Mouse (Mus musculus) hindbrain, embryonic 14.5 days (tissue): ENCODE data around the gene Wap. TPM values are rescaled to one million over a fixed set of nuclear protein-coding genes. Genes with fewer than 3 reads are reported as not detected.

Experiments
- ATAC-seq: fragments of 200-750 bp; cut with Nextera tagmentation; 2 replicates; pipeline ENCODE4 v1.8.0; 2017; ENCODE audit warnings: moderate number of reproducible peaks, mild to moderate bottlenecking, moderate TSS enrichment, moderate library complexity; ENCODE audit not compliant: low FRiP score
- DNase-seq: peaks from one replicate; pipeline ENCODE4 v3.0.0-alpha.2; 2015; ENCODE audit warnings: low spot score
- H3K27ac ChIP-seq: fragments of 300-500 bp; sonication (generic); 2 replicates; pipeline ENCODE4 v1.5.1; 2014; ENCODE audit warnings: mild to moderate bottlenecking, moderate library complexity
- H3K27me3 ChIP-seq: fragments of 300-500 bp; sonication (generic); 2 replicates; pipeline ENCODE4 v1.6.1; 2014; ENCODE audit warnings: mild to moderate bottlenecking, low read length, mixed read lengths; ENCODE audit not compliant: control insufficient read depth, insufficient read depth
- H3K36me3 ChIP-seq: fragments of 300-500 bp; sonication (generic); replicated peaks from 2 replicates; pipeline ENCODE4 v1.6.1; 2014; ENCODE audit not compliant: control insufficient read depth, insufficient read depth
- H3K4me1 ChIP-seq: fragments of 300-500 bp; sonication (generic); replicated peaks from 2 replicates; pipeline ENCODE4 v1.6.1; 2014; ENCODE audit warnings: antibody characterized with exemption, low read length, mixed read lengths; ENCODE audit not compliant: control insufficient read depth, insufficient read depth
- H3K4me2 ChIP-seq: fragments of 300-500 bp; sonication (generic); replicated peaks from 2 replicates; pipeline ENCODE4 v1.6.1; 2014; ENCODE audit warnings: mild to moderate bottlenecking, moderate library complexity
- H3K4me3 ChIP-seq: fragments of 300-500 bp; sonication (generic); replicated peaks from 2 replicates; pipeline ENCODE4 v1.5.1; 2014; ENCODE audit warnings: mild to moderate bottlenecking, low read length
- H3K9ac ChIP-seq: fragments of 300-500 bp; sonication (generic); 2 replicates; pipeline ENCODE4 v1.6.1; 2014
- H3K9me3 ChIP-seq: fragments of 300-500 bp; sonication (generic); 2 replicates; pipeline ENCODE4 v1.6.1; 2016; ENCODE audit warnings: low read length; ENCODE audit not compliant: control insufficient read depth
- WGBS: fragments of 180-500 bp; shearing (Covaris S2); extraction: QIAGEN DNeasy Blood & Tissue Kit; methylation state at CpG from one replicate; pipeline ENCODE4 v1.1.7; 2014; 5-methylcytosine and 5-hydroxymethylcytosine counted together
- polyA plus RNA-seq: library from polyadenylated mRNA; unstranded; fragments of >200 nt; fragmentation: Nextera tagmentation; extraction: Ambion mirVana; gene quantifications from 2 replicates; pipeline ENCODE4 v1.2.1, GENCODE M21; 2014

The Wap gene
- polyA plus RNA-seq, 1 experiment from 2014 or later: not detected

GRCm38 (mm10) chr11:6644566-6644965 lies 6.1 kb upstream of the Wap start:
- H3K36me3 ChIP-seq: no peaks in the 10 kb centered on the region
- H3K9me3 ChIP-seq: no peaks in the 10 kb centered on the region
- H3K4me3 ChIP-seq: no peak overlapping the region
- H3K4me1 ChIP-seq: no peaks in the 10 kb centered on the region
- H3K27ac ChIP-seq: no peak overlapping the region
- DNase-seq (no peak), ATAC-seq (peak; percentile 40; the same call in 1 of the 2 replicates)
- H3K9ac ChIP-seq: no peak overlapping the region
- 66% methylated on average over 6 of the region's 6 CpGs for WGBS
- H3K4me2 ChIP-seq: no peak overlapping the region
- no peaks in the 10 kb centered on the region for H3K27me3 ChIP-seq

- Histone ChIP-seq H3K9ac (no peak overlapping the region), H3K27ac (no peak overlapping the region), H3K27me3 (no peaks in the 10 kb centered on the region), H3K4me2 (no peak overlapping the region), H3K4me1 (no peaks in the 10 kb centered on the region), H3K4me3 (no peak overlapping the region), H3K36me3 (no peaks in the 10 kb centered on the region), H3K9me3 (no peaks in the 10 kb centered on the region)
- DNase-seq: no peak
- 74% methylated on average over 6 of the region's 6 CpGs for WGBS
- no peak for ATAC-seq
Observed at GRCm38 (mm10) chr11:6639072-6639471, 635 bp upstream of the Wap start.

- no peaks in the 10 kb centered on the region for H3K4me1 ChIP-seq
- WGBS: 75% methylated on average over 8 of the region's 8 CpGs
- no peaks in the 10 kb centered on the region for H3K9me3 ChIP-seq
- H3K27ac ChIP-seq: no peak overlapping the region
- no peaks in the 10 kb centered on the region for H3K36me3 ChIP-seq
- DNase-seq (no peak), ATAC-seq (no peak; the same call in 1 of the 2 replicates)
- H3K4me2 ChIP-seq: no peak overlapping the region
- H3K27me3 ChIP-seq: no peaks in the 10 kb centered on the region
- no peak overlapping the region for H3K9ac ChIP-seq
- no peak overlapping the region for H3K4me3 ChIP-seq
Observed at GRCm38 (mm10) chr11:6636150-6636549, 2.3 kb downstream of the Wap start.

GRCm38 (mm10) chr11:6629655-6630054 lies 8.8 kb downstream of the Wap start:
- Histone ChIP-seq H3K36me3 (no peaks in the 10 kb centered on the region), H3K9ac (no peak overlapping the region), H3K4me1 (peaks cover 14% of the 10 kb centered on the region), H3K27me3 (no peaks in the 10 kb centered on the region), H3K4me3 (no peak overlapping the region), H3K9me3 (no peaks in the 10 kb centered on the region), H3K4me2 (no peak overlapping the region), H3K27ac (no peak overlapping the region)
- ATAC-seq: no peak
- peak; percentile 31 for DNase-seq

GRCm38 (mm10) chr11:6628568-6628967 lies 9.9 kb downstream of the Wap start:
- ATAC-seq: no peak
- H3K9ac ChIP-seq: no peak overlapping the region
- H3K27ac ChIP-seq: no peak overlapping the region
- no peak overlapping the region for H3K4me3 ChIP-seq
- no peak overlapping the region for H3K4me2 ChIP-seq
- H3K9me3 ChIP-seq: no peaks in the 10 kb centered on the region
- peaks cover 10% of the 10 kb centered on the region for H3K36me3 ChIP-seq
- DNase-seq: no peak
- peaks cover 22% of the 10 kb centered on the region for H3K4me1 ChIP-seq
- H3K27me3 ChIP-seq: no peaks in the 10 kb centered on the region
- 15% methylated on average over 4 of the region's 4 CpGs for WGBS

GRCm38 (mm10) chr11:6627731-6628130 lies 10.7 kb downstream of the Wap start:
- H3K4me2 ChIP-seq: no peak overlapping the region
- peaks cover 29% of the 10 kb centered on the region for H3K4me1 ChIP-seq
- H3K27ac ChIP-seq: no peak overlapping the region
- H3K9ac ChIP-seq: no peak overlapping the region
- peaks cover 18% of the 10 kb centered on the region for H3K36me3 ChIP-seq
- DNase-seq (no peak), ATAC-seq (no peak)
- 92% methylated on average over 4 of the region's 4 CpGs for WGBS
- H3K27me3 ChIP-seq: no peaks in the 10 kb centered on the region
- no peaks in the 10 kb centered on the region for H3K9me3 ChIP-seq
- H3K4me3 ChIP-seq: no peak overlapping the region

- DNase-seq: no peak
- H3K9me3 ChIP-seq: no peaks in the 10 kb centered on the region
- peaks cover 29% of the 10 kb centered on the region for H3K4me1 ChIP-seq
- peak overlapping the region; percentile 71 for H3K9ac ChIP-seq
- peak overlapping the region; percentile 70 for H3K4me3 ChIP-seq
- peak; percentile 11; the same call in 1 of the 2 replicates for ATAC-seq
- H3K27ac ChIP-seq: peak overlapping the region; percentile 87
- no peaks in the 10 kb centered on the region for H3K27me3 ChIP-seq
- peak overlapping the region; percentile 93 for H3K4me2 ChIP-seq
- H3K36me3 ChIP-seq: peaks cover 32% of the 10 kb centered on the region
- 16% methylated on average over 16 of the region's 16 CpGs for WGBS
Observed at GRCm38 (mm10) chr11:6626388-6626772, 12.1 kb downstream of the Wap start.

GRCm38 (mm10) chr11:6625478-6626387 lies 12.7 kb downstream of the Wap start, which contains the start of gene Tbrg4:
Tbrg4 (minus strand) TSS chr11:6626067.
- WGBS: under 1% methylated on average over 65 of the region's 66 CpGs
- Histone ChIP-seq H3K27me3 (no peaks in the 10 kb centered on the region), H3K4me3 (peak within 1 kb of the TSS; percentile 70), H3K9ac (peak within 1 kb of the TSS; percentile 71), H3K36me3 (peaks cover 38% of the 10 kb centered on the region), H3K27ac (peak within 1 kb of the TSS; percentile 87), H3K4me2 (peak within 1 kb of the TSS; percentile 93), H3K4me1 (peaks cover 29% of the 10 kb centered on the region), H3K9me3 (no peaks in the 10 kb centered on the region)
- peak; percentile 96 for ATAC-seq
- peak; percentile 98 for DNase-seq

GRCm38 (mm10) chr11:6624619-6625382 lies 13.6 kb downstream of the Wap start:
- Histone ChIP-seq H3K36me3 (peaks cover 47% of the 10 kb centered on the region), H3K4me1 (peaks cover 29% of the 10 kb centered on the region), H3K27ac (no peak overlapping the region), H3K4me3 (peak overlapping the region; percentile 70), H3K9ac (peak overlapping the region; percentile 71), H3K4me2 (peak overlapping the region; percentile 65), H3K27me3 (no peaks in the 10 kb centered on the region), H3K9me3 (no peaks in the 10 kb centered on the region)
- ATAC-seq: no peak
- no peak for DNase-seq
- WGBS: 72% methylated on average over 14 of the region's 14 CpGs
